Mouse (Mus musculus) embryo, embryonic 11 days (tissue): ENCODE measurements around the gene Cryzl2.

Experiments
- DNase-seq: peaks from one replicate; pipeline ENCODE4 v3.0.0-alpha.2; 2015

Gene Cryzl2

DNA sequence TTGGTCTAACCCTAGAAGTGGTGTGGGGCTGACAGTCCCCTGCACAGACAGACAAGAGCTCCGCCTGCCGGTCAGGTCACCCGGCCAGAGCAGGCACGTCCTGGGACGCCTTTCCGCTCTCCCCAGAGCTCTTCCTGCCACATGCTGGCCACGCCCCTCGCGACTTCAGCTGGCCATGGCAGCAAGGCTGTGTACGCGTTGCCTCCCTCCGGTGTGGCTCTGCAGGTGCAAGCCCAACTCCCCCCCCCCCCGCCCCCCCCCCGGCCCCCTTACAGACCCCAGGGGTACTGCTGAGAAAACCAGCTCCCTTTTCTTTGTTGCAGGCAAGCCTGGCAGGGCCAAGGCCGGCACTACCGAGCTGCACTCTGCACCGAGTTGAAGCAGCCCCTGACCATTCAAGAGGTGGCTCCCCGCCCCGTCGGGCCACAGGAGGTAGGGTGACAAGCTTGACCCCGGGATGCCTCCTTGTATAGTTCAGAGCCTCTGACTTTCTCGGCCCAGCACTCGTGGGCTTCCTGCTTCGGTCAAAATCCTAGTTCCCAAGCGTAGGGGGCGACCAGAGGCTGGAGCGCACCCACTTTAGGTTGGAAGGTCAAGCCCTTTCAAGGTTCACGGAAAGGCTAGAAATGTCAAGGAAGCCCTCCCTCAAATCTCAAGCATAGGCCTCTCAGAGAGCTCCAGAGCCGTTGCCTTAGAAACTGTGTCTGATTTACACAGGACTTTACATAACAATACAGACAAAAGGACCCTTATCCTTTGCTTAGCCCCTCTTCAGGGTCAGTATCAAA is at the start of gene Cryzl2:
Gene Cryzl2 (plus strand): TSS at position 157 of the 788 bp plus-strand sequence.
- DNase-seq = peak; percentile 93

- DNase-seq = no peak
Measured at GRCm38 (mm10) chr1:157409648-157410047, 48.7 kb upstream of the Cryzl2 start.

GRCm38 (mm10) chr1:157410937-157411336 is 47.4 kb upstream of the Cryzl2 start:
- no peak for DNase-seq

GRCm38 (mm10) chr1:157411341-157411710 is 47.1 kb upstream of the Cryzl2 start:
- DNase-seq = no peak

DNA sequence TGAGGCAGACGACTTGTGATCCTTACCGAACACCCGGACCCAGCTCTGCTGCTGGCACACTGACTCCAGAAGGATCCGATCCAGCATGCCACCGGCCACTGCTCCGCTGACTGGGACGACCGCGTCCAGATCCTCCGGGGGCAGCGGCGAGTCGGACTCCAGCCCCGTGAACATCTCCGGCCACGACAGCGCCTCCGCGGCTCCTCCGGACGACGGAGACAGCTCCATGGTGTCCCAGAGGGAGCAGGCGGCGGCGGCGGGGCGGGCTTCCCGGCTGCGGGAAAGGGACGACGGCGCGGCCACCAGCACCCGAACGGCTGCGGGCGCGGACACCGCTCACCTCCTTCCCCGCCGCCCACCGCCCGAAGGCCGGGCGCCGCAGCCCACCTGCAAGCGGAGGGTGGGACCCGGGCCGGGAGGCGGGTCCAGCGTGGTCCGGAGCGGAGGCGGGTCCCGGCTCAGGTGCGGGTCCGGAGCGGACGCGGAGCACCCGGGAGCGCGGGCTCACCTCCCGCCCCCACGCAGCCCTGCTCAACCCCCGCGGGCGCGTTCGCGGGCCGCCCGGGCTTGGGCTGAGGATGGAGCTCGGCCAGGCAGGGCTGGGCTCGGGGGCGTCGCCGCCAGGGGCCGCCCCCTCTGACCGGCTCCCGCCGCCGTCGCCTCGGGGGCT is 46.5 kb upstream of the Cryzl2 start:
- DNase-seq = peak; percentile 78

DNA sequence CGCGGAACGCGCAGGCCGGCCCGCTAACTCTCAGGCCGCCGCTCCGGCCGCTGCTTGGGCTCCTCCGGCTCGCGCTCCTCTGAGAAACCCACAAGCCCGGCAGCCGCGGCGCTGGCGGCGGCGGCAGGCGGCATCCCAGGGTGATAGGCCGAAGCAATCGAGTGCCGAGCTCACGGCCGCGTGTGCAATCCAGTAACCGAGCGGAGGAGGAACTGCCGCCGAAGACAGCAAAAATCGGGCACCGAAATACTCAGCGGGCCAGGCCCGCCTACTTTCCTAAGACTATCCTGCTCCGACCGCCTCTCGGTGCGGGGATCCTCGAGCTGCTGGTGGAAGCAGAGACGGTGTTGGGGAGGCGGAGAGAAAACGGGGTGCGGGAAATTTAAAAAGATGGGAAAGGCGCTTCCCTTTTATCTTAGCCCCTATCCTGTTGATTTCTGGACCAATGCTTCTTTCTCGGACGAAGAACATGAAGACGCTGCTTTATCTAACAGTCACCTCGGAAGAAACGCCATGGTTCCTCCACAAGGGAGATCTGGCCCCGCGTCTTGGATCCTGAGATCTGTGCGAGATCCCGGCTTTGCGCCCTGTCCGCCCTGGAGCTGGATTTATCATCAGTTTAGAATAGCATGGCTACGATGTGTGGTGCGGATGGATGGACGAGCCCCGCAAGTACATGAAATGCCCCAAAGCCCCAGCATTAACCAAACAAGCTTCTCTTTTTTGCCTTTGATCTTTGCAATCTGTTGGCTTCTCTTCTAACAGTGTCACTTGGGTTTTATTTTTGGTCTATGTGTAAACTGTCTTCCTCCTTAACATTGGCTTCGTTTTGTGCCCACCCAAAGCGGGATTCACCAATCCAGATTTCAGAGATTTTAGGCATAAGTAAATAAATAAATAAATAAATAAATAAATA is 45.7 kb upstream of the Cryzl2 start, which contains the start of gene Rasal2:
Gene Rasal2 (minus strand): TSS at position 142 of the 916 bp plus-strand sequence.
- DNase-seq = peak; percentile 98

DNA sequence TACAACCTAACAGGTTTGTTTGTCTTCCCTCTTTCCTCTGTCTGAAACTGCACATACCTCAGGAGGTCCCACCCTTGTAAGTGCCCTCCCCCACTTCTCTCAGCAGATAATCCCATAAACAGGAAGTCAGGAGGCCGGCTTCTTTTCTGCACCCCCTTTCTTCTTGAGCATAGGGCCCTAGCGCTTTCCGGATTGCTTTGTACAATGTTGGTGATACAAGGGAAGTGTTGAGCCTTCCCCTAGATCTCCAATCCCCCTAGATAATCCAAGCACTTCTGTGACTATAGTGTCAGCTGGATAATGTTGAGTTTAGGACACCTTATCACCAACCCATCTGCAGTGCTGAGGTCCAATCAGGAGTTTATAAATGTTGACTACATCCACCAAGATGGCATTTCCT is 42.6 kb upstream of the Cryzl2 start:
- no peak for DNase-seq

DNA sequence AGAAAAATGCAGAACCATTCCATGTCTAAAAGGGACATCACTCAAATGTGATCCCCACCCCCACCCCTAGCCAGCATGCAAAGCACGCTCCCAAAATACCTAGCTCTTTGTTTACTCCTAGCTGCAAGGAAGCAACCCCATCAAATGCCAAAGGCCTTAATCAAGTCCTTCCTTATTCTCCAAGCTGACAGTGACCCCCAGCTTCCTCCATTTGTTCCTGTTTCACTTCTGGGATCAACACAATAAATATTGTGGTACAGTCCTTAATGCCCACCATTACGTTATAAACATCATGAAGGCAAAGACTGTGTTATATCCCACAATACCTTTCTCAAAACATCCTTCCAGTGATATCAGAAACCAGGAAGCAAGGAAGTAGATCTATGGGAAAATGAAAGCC is 41.7 kb upstream of the Cryzl2 start:
- no peak for DNase-seq

- no peak for DNase-seq
Measured at GRCm38 (mm10) chr1:157417414-157417813, 41.0 kb upstream of the Cryzl2 start.

- no peak for DNase-seq
Measured at GRCm38 (mm10) chr1:157417861-157418260, 40.5 kb upstream of the Cryzl2 start.

DNA sequence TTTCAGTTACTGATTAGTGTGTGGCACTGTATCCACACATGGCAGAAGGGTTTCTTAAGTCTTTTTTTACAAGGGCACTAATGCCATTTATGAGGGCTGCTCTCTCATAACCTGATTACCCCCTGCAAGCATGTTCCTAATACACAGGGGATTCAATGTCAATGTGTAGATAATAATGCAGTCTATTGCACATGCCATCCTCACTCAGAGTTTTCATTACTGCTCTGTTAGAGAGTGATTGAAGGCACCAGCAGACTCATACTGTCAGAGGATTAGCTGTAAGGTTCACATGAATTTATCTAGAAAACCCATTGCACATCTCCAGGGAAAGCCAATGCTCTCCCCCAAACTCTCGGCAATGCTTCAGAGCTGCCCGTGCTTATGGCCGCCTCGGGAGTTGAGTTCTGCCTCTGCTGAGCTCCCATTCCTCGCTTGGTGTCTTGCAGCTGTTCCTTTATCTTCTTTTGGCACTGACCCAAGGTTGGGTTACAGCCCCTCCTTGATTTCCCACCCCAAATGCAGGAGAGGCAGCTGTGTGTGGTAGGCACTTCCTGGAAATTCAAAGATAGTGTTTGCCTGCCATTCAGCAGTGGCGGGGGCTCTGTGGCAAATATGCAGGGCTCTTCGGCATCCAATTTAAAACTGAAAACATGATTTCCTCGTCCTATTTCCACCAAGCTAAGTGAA is 32.5 kb upstream of the Cryzl2 start:
- no peak for DNase-seq

DNA sequence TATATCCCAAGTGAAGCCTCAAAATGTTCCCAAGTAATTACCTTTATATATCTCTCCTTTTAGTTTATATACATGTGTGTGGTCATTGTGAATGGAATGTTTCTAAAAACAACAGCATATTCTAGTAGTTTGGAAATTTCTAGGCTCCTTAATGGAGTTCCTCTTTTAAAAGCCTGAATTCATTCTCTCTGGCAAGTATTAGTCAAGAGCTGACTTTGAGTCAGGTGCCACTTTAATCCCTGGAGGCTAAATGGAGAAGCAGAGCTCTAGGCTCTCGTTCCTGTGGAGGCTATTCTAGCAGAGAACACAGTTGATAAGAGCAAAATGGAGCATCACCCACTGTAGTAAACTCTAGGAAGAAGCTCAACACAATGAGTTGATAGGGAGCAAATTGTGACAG is 31.4 kb upstream of the Cryzl2 start:
- no peak for DNase-seq

DNA sequence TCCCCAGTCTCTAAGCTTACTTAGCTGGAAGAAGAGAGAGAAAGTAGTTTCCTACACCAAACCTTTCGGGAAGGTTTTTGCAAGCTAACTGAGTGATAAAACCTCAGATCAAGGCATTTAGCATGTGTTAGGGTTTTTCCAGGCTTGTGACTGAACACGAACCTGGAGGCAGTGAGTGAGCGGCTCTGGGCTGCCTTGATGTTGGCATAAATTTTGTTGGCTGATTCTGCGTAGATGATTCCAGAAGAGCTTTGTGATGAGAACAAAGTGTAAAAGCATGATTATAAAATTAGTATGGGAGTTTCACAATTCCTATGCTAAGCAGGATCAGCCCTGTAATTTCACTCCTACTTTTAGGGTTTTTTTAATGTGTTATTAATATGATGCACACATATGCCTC is 30.8 kb upstream of the Cryzl2 start:
- no peak for DNase-seq

- DNase-seq = no peak
Measured at GRCm38 (mm10) chr1:157428366-157428765, 30.0 kb upstream of the Cryzl2 start.

GRCm38 (mm10) chr1:157433316-157433715 is 25.1 kb upstream of the Cryzl2 start:
- DNase-seq = no peak

GRCm38 (mm10) chr1:157434404-157434803 is 24.0 kb upstream of the Cryzl2 start:
- no peak for DNase-seq

DNA sequence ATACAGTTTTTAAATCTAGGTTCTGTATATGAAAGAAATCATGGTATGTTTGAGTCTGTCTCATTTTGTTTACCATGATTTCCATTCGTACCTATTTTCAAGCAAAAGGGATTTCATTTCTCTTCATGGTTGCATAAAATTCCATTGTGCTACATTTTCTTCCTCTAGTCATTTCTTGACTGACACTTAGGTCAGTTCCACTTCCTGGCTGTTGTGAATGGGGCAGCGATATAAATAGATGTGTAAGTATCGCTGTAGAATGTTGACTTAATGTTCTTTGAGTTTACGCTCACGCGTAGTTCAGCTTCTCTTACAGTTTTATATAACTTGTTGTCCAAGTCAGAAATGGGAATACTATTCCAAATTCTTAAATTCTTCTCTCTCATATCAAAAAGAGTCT is 22.5 kb upstream of the Cryzl2 start:
- no peak for DNase-seq

DNA sequence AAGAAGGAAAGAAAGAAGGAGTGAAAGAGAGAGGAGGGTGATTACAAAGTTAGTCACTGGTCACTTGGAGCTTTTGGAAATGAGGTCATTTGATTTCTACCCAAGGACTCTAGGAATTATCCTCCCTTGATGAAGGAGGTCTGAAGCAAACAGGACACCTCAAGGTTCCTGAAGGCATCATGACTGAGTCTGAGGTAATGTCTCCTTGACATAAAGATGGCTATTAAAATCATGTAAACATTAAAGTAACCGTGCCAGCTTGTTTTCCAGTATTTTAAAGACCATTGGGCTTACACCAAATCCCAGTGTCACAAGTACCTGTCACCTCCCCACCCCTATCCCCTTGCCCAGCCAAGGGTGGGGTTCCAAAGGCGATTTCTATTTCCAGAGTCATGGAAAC is 20.1 kb upstream of the Cryzl2 start:
- no peak for DNase-seq

GRCm38 (mm10) chr1:157439101-157439500 is 19.3 kb upstream of the Cryzl2 start:
- DNase-seq = no peak

- DNase-seq = peak; percentile 76
Measured at GRCm38 (mm10) chr1:157439973-157440641, 18.3 kb upstream of the Cryzl2 start.

DNA sequence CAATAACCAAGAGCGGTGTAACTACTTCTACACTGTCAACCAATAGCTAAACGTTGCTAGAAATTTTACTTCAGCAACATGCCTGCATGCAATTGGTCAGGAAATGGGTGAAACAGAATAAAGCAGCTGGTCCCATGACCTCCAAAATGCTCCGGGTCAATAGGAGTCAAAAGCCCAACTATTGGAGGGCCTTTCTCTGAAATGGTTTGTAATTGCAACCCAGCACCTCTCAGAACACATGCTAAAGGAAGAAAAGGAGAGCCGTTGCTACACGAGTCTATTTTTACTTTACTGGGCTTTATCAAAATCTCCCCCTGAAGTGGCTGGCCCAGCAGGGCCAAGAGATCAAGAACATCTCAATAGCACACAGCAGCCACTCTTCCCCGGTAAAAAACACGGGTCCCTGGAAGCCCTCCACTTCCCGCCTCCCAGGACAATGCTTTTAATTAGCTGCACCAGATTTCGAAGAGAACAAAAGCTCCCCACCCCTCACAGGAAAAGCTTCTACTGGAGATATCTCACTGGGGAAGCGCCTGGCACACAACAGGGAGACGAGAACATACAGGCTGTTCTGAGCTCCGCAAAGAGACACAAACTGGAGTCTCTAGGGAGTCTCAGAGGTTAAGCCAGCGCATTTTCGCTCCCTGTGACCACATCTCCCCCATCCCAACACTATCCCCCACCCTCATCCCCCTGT is 15.2 kb upstream of the Cryzl2 start:
- DNase-seq = peak; percentile 50
